Mouse (Mus musculus) layer of hippocampus, adult 8-10 months (tissue): ENCODE results near the gene Cyld. TPM values are rescaled to one million over a fixed set of nuclear protein-coding genes. Genes with fewer than 3 reads are reported as not detected.
"Not testable (repeated sequence)": the region's sequence is repeated elsewhere in the genome, so short reads cannot be mapped to it uniquely, and the experiment has no call there.

Source experiments
- DNase-seq, 2 experiments: peaks; one replicate each; pipeline ENCODE4 v3.0.0; 2022; ENCODE audit warnings: low spot score in 2 of 2
- total RNA-seq, 4 experiments: library from RNA; stranded (reverse); gene quantifications; 2 replicates each; pipeline ENCODE4 v1.2.4; 2022

Cyld gene
- total RNA-seq, result 100 to 1,000 TPM in 2 of 4 experiments, 10 to 100 TPM in 2; 80.2 to 100 (median 92.0) TPM

GRCm38 (mm10) chr8:88696721-88697641, at the start of gene Cyld:
Cyld (plus strand) TSS chr8:88697028.
- peak; percentile 98 to 99 for DNase-seq

- no peak for DNase-seq
These were observed 48.5 kb upstream of the Cyld start for GRCm38 (mm10) chr8:88648322-88648721.

DNA sequence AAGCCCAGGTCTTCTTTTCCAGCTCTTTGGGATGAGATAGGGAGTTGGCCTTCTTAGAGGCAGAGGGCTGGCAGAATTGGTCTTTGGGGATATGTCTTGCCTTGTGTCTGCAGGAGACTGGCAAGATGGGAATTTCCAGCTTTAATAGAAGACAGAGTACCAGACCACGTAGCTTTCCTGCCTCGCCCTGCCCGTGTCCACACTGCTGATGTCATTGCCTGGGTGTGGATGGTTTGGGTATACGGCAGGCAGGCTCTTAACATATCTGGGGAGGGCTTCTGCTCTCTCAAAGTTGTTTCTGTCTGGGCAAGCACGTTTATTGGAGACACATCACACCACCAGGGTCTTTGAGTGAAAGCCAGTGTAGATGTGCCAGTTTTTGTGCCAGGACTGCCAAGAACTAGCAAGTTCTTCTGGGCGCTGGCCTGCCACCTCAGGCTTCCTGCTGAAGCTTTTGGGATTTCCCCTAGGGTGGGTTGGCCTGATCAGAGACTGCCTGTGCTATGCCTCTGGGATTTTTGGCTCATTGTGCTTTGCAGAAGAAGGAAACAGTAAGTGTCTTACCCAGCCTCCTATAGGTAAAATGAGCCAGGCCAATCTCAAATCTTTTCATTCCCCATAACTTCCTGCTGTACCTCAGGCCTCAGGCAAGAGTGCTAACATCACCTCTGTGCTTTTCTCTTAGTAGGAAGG, 46.7 kb upstream of the Cyld start:
- no peak for DNase-seq

DNA sequence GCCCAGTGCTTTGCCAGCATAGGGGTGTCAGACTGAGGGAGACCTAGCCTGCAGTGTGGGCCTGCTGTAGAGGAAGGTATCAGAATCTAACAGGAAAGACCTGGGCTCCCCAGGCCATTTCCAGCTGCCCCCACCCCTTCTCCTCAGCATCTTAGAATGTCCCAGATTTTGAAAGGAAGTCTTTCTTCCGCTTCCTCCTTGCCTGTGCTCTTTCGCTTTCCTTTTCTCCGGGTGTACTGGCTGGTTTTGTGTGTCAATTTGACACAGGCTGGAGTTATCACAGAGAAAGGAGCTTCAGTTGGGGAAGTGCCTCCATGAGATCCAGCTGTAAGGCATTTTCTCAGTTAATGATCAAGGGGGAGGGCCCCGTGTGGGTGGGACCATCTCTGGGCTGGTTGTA, 45.7 kb upstream of the Cyld start:
- DNase-seq, result not testable (repeated sequence)

DNA sequence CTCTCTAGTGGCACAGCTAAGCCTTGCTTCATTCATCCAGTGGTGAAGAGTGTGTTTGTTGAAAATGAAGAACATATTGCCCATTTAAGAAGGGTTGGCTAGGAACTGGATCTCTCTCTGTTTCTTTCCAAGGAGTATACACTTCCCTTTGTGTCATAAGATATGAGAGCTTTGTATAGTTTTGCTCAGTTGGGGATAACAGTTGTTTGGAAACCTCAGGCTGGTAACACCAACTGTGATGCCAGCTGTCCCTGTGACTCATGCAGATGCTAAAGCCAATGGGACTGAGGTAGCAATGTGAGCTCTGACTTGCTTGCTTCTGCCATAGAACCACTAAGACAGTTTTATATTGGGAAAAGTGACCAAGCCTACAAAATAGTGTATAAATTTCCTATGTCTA, 41.5 kb upstream of the Cyld start:
- peak; percentile 56 to 74 for DNase-seq

DNA sequence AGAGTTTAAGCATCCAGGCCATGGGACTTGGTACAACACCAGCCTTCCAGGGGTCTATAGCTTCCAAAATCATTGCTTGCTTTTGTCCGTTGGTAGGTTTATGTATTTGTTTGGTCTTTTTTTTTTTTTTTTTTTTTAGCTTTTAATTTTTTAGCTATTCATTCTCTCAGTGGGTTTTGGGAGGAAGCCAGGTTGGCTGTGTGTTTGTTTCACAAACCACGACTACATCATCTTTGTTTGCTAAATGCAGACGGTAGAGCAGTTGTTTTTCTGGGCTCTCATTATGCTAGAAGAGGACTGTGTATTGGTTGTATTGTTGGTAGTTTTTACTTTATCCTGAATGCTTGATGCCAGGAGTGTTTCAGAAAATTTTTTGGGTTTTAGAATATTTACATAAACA, 37.0 kb upstream of the Cyld start:
- DNase-seq, result no peak

DNA sequence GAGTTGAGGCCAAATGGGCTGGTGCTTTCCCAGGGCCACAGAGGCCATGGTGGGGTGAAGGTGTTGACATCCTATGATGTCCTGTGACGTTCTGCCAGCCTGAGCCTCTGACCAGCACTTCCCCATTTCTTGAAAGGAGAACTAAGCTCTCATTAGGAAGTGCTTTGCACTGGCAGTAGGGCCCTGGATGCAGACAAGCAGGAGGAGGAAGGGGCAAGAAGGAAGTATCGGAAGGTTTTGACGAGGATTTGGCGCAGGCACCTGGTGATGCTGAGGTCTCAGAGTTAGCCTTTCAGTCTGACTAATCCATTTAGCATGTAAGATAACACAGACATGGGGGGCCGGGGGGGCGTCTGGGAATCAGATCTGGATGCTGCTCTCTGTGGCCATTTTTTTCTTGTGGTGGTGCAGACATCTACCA, 34.4 kb upstream of the Cyld start:
- no peak for DNase-seq

GRCm38 (mm10) chr8:88664121-88664520, 32.7 kb upstream of the Cyld start:
- DNase-seq, result no peak

- DNase-seq, result no peak
These were observed 31.9 kb upstream of the Cyld start for GRCm38 (mm10) chr8:88664947-88665346.

- DNase-seq, result no peak
These were observed 30.4 kb upstream of the Cyld start for GRCm38 (mm10) chr8:88666435-88666834.

GRCm38 (mm10) chr8:88668400-88669086, 28.3 kb upstream of the Cyld start:
- peak; percentile 23 to 35 for DNase-seq

GRCm38 (mm10) chr8:88670782-88671181, 26.0 kb upstream of the Cyld start:
- DNase-seq, result no peak

DNA sequence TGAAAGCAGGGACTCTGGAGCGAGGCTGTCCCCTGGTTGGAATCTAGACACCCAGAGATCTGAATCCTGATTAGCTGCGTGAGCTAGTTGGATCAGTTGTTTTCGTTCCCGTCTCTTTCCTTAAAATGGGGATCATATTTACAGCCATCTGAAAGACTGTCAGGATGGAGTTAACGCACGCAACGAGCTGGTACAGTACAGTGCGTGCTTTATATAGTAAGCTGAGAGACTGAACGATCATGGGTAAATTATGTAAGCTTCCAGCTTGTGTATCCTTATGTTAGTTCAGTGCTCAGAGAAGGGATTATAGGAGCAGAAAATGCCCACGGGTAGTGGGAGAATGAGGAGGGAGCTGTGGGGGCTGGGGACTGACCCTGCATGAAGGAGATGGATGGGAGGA, 25.3 kb upstream of the Cyld start:
- DNase-seq, result no peak

DNA sequence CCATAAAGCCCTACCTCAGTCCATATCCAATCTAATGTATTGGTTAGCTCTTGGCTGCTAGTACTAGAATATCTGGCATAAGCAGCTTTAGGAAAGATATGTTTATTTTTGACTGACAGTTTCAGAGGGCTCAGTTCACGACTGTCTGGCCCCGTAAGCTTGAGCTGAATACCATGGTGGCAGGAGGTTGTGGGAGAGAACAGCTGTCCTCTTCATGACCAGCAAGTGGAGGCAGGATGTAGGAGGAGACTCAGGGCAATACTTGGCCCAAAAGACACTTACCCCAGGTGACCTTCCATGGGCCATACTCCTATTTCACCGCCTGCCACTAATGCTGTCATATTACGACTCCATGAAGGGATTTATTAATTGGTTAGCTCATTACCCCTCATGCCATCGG, 23.0 kb upstream of the Cyld start:
- DNase-seq, result no peak

DNA sequence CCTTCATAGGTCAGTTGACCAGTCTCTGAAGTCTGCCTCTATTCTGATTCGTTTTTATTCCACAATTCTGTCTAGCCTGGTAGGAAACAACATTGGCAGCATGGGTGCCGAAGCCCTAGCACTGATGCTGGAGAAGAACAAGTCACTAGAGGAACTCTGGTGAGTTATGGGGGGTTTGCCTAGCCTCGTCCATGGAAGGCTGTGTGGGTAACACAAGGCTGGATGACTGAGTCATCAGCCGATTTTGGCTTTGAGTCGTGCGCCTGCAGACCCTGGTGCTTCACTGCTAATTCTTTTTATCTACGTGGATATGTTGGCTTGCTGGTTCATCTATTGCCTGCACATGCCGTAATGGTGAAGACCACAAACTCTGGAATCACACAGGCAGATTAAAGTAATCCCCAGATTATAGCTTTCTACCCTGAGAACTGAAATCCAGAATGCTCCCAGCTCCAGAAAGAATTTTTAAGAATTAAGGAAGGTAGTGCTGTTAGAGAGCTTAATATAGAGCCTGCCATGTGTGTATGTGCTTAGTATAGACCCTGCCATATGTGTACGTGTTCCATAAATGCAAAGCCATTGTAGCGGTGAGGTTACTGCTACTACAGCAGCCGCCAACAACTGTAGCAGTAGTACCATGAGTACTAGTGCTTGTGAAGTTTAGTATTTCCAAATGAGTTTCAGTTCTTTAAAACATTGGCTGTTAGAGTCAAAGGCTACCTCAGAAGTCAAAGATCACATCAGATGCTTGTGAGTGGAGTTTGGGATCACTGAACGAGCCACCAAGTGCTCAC, 21.3 kb upstream of the Cyld start:
- DNase-seq, result no peak

GRCm38 (mm10) chr8:88677071-88677470, 19.8 kb upstream of the Cyld start:
- no peak for DNase-seq

GRCm38 (mm10) chr8:88680566-88680965, 16.3 kb upstream of the Cyld start:
- no peak for DNase-seq

DNA sequence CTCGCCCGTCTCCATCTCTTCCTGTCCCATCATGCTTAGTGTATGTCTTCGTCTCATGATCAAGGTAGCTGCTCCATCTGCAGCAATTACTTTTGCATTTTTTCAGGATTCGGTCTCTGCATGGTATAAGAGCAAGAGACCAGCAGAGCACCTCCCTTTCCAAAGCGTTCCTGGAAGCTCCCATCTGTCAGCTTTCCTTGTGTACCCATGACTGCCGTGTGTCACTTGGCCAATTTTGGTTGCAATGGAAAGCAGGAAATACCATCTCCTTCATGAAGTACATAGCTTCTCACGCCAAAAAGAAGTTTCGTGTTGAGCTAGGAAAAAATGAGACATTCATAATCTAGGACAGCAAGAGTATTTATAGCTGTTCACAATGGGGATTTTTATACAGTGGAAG, 15.8 kb upstream of the Cyld start:
- DNase-seq, result peak in 1 of 2 experiments; percentile 29

DNA sequence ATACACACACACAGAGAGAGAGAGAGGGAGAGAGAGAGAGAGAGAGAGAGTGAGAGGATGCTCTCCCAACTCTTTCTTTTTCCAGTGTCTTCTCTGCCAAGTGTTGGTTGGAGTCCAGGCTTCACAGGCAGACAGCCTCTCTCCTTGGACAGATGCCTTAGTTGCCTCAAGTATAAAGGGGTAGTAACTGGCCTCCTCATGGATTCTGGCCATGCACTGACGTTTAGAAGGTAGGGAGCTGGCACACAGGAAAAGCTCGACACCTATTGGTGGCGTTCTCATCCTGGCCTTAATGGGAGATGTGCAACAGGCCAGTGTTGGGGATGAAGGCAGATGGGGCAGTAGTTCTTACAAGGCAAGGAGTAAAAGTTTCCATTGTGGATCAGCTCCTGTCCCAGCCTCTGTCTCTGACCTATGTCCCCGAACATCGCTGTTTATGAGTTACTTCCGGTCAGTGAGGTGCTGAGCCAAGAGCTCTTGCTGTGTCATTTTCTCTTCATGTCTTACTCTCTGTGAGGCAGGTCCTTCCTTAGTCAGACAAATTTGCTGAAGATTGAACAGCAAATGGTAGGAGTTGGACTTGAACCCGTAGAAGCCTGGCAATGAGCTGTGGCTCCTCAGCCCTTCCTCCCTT, 13.1 kb upstream of the Cyld start:
- no peak for DNase-seq

- no peak for DNase-seq
These were observed 10.5 kb upstream of the Cyld start for GRCm38 (mm10) chr8:88686226-88686905.
